Mouse (Mus musculus): ENCODE measurements around the gene Rpl5.
"Not testable (repeated sequence)": the region's sequence is repeated elsewhere in the genome, so short reads cannot be mapped to it uniquely, and the experiment has no call there.

Rpl5 gene

DNA sequence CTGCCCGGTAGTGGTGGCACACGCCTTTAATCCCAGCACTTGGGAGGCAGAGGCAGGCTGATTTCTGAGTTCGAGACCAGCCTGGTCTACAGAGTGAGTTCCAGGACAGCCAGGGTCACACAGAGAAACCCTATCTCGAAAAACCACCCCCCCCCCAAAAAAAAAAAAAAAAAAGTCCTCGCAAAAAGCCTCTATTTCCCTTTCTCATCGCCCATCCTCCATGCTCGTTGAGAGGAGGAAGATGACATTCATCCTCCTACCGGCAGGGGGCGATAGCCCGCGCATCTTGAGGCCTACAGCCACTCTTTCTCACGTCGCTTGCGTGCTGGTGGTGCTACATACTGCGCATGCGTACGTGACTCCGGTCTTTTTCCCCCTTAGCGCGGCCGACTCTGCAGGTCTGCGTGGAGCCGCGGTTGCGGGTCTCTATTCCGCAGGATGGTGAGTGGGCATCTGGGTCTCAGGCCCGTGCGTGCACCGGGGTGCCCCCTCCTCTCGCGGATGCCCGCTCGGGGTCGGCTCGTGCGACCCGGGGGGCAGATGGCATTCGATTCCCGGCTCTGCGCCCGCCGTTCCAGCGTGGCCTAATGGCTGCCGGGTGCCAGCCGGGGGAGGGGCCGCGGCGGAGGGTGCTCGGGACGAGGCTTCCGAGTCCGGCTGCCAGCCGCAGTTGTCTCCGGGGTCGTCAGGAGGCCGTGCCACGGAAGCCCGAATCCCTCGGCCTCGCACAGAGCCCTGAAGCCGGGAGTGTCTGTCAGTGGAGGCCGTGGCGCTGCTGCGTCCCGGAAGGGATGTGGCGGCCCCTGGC lies at the start of gene Rpl5:
TSS of gene Rpl5 (plus strand) at position 297 of the 808 bp plus-strand sequence.
- DNase-seq (ENCODE audit: low spot score in 2 of 2), result peak; percentile 94 to 96

DNA sequence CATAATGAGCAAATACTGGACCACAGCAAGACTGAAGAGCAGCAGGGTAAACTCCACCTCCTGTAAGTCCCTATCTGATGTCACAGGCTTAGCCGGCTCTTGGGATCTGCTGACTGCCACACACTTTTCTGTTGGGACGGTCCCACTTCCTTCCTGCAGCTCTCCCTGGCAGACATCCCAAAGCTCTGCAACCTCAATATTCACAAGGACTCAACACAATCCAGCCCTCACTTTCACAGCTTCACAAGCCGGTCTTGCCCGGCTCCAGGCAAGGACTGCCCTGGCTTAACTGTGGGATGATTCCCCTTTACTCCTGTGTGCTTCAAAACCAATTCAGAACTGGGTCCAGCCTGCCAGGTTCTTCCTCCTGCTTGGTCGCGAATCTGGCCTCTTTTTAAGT lies 46.5 kb upstream of the Rpl5 start:
- DNase-seq (ENCODE audit: low spot score in 2 of 2), result no peak

DNA sequence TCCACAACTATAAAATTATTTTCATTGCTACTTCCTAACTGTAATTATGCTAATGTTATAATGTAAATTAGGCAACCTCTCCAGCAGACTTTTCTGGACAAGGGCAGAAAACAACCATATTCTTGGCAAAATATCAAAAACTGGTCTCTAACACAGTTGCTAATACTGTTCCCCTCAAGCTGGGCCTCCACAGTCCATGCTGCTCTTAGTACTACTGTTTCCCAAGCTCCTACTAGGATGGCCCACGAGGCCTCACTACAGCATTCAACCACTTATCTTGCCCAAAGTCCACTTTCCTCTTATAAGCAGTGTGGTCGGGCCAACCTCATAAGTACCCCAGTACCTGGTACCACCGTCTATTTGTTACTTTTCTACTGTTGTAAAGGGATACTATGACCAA lies 45.7 kb upstream of the Rpl5 start:
- DNase-seq (ENCODE audit: low spot score in 2 of 2), result no peak

DNA sequence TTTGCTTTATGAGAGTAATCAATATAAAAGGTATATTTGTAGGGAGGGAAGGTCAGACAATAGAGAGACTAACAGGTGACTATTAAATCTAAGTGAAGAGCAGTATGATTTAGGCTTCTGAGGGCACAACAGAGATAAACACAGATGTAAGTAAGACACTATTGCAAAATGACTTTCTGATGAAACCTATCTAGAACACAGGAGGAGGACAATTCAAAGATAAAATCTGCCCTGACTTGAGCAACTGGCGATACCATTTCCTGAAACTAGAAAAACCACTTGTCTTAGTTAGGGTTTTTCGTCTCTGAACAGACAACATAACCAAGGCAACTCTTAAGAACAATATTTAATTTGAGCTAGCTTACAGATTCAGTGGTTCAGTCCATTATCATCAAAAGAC lies 44.8 kb upstream of the Rpl5 start:
- no peak for DNase-seq (ENCODE audit: low spot score in 2 of 2)

DNA sequence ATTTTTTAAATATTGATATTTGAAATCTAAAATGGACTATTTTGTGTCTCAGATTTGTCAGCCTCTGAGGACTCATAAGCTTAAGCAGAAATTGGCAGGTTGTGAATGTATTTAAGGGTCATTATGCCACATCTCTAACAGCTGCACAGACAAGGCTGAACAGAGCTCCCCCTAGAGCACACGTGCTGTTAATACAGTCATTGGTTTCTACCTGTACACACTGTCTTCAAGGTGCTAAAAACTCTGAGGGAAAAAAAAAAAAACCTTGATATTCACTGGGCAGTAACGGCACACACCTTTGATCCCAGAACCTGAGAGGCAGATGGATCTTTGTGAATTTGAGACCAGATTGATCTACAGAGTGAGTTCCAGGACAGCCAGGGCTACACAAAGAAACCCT lies 41.3 kb upstream of the Rpl5 start:
- no peak for DNase-seq (ENCODE audit: low spot score in 2 of 2)

DNA sequence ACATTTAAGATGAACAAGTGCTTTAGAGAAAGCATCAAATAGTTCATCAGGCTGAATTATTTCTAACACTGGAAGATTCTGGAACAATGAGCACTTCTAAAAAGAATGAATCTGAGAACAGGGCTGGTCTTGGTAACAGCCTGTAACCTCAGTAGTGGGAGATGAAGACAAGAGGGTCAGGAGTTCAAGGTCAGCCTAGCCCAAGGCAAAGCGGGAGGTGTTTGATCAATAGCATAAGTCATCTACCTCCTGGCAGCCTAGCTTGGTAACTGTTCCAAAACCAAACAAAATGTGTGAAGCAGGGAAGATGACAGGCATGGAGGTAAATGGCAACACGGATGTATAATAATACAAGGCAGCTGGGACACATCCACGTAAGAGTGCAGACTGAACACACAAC lies 36.3 kb upstream of the Rpl5 start:
- DNase-seq (ENCODE audit: low spot score in 2 of 2), result no peak

DNA sequence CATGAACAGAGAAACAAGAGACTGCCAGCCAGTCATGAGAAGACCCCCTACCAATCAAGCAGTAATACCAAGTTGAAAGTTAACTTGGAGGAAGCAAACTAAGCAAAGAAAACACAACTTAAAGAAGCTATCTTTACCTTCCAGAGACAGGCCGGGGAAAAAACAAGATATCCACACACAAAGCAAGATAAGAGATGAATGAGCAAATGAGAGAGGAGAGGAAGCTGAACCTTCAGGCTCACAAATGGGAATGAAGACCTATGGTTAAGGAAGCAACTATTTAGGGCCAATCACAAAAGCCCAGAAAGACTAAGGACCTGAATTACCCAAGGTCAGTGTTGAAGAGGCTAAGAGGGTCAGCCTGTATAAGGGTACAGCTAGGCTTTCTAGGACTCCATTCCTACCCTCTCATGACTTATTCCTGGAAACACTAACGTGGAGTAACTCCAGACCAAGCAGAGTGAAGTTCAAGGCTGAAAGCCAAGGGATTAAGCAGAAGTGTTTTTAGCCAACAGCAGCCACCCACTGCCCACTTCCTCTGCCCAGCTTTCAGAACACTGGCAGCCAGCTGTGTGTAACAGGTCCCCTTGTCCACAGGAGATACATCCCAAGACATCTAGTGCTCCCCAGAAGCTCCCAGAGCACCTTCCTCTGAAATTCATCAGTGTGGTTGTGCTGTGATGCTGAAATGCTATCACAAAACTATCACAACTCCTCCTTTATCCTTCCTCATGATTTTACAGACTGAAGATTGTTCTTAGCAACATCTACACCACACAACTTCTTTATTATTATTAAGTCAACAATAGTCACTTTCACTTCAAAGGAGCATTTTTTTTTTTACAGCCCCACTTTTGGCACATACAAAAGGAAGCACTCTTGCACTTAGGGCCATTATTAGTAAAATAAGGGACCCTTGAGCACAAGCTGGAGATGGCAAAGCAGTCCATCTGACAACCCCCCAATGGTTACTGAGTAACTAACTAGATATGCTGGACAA lies 33.9 kb upstream of the Rpl5 start:
- DNase-seq (ENCODE audit: low spot score in 2 of 2), result no peak

DNA sequence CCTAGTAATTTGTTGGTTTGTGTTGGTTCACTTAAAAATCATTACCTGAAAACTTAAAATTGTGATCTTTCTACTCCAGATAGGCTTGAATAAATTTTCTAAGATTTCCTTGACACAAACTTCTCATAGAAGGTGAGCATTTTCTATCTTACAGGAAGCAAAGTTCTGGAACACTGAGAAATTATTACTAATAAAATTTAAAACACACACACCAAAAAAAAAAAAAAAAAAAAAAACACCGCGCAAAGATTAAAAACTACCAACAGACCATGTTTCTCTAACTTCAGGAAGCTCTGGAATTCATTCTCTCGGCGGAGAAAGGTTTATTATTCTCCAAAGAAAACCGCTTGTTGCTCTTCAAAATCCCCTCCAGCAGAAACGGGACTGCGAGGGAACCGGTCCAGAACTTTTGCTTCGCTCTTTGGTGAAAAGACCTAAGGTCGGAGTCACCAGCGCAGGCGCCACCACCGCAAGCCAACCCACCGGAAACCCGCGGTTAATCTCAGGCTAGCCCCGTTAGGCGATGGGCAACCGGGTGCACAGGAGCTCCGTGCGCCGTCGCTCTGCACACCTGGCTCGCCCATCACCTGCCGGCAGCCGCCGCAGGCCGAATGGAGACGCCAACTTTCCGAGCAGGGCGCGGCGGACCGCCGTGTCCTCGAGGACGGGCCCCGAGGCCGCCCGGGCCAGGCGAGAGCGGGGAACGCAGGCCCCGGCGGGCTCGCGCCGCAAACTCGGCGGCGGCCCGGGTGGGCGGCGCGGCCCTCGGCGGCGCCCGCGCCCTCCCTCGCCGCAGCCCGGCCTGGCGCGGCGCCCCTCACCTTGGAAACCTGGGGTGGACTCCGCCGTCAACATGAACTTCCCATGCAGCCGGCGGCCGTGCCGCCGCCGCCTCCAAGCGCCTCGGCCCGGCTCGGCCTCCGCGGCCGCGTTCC lies 32.1 kb upstream of the Rpl5 start:
- peak in 1 of 2 experiments; percentile 47 for DNase-seq (ENCODE audit: low spot score in 2 of 2)

DNA sequence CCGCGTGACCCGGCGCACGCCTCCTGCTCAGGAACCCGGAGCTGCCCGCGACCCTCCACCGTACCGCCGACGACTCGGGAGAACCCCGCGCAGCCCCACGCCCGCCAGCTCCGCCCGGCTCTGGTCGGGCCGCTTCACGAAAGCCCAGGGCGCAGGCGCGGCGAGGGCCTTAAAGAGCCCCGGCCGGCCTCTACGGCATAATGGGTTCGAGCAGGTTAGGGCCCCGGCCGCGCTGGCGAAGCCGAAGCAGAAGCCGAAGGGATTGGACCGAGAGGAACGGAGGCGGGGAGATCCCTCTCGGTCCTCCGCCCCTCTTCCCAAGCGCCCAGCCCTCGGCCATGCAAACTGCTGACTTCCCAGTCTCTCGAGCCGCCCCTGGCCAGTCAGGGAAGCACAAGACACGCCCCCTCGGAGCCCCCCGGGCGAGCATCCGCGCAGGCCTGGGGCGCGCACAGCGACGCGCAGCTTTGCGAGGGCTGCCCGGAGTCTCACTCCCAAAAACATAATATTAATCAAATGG lies 31.3 kb upstream of the Rpl5 start:
- peak; percentile 86 to 89 for DNase-seq (ENCODE audit: low spot score in 2 of 2)

DNA sequence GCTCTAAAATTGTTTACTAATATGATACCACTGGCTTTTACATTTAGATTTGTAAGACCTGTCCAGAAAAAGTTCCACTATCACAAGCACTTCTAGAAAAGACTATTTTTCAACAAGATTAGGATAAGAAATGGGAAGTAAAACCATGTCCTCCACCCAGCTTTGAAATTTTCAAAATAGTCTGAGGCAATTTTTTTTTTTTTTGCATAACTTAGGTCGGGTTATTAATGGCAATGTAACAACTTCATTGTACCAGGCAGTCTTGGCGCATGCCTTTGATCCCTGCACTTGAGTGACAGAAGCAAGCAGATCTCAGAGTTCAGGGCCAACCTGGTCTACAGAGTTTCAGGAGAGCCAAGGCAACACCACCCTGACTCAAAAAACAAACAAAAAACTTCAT lies 30.6 kb upstream of the Rpl5 start:
- no peak for DNase-seq (ENCODE audit: low spot score in 2 of 2)

DNA sequence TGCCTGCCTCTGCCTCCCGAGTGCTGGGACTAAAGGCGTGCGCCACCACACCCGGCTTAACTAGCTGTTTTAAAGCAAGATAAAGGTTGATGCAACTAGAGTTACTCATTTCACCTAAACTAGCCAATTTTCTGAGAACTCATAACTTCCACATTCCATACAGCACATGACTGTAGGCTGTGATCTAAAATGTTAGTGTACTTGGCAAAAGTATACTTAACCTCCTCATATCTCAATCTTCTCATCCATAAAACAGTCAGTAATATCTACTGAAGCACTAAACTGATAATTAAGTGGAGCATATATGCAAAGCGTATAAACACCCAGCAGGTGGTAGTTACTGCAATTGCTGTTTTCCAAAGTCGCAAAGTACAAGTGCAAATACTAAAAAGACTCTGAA lies 27.0 kb upstream of the Rpl5 start:
- DNase-seq (ENCODE audit: low spot score in 2 of 2), result no peak

DNA sequence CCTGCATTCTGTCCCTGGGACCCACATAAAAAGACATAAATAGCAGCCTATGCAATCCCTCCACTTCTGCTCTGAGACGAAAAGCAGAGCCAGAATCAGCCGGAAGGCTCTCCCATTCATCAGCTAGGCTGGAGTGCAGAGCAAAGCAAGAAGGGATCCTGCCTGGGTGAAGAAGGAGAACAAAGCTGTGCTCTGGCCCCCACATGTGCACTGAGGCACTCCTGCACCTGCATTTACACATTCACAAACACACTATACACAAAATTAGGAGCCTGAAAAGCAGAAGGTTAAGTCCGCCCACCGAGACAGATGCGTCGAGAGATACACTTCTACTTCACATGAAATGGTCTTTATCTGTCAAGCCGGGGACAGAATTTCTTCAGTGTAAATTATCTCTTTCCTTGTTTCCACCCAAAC lies 26.4 kb upstream of the Rpl5 start:
- peak in 1 of 2 experiments; percentile 15 for DNase-seq (ENCODE audit: low spot score in 2 of 2)

DNA sequence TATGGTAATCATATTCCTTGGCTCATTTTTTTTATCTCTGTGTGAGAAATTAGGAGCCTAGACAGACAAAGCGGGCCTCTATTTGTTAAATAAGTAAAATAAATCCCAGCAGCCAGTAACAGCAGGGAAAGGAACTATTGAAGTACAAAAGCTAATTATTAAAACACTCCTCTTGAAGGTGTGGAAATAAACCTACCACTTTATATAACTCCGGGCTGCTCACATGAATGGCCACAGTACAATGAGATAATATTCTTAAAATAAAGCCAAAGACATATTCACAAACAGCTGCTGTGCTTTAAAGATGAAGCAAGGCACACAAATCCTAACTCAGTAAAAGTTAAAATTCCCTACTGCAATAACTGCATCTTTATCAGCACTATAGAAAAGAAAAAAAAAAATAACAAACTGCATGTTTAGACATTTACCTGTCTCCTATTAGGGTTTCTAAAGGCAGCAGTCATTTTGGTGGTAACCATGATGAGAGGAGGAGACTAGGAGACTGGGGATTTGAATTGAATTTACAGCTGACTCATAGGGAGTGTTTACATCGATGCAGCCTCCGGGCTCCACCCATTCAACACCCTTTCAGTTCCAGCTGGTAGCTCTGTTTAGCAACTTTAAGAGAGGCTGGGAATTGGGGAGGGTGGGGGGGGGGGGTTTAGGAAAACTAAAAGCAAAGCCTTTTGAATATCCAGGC lies 25.6 kb upstream of the Rpl5 start, which contains the start of gene Evi5:
TSS of gene Evi5 (minus strand) at position 547 of the 700 bp plus-strand sequence.
- DNase-seq (ENCODE audit: low spot score in 2 of 2), result no peak

DNA sequence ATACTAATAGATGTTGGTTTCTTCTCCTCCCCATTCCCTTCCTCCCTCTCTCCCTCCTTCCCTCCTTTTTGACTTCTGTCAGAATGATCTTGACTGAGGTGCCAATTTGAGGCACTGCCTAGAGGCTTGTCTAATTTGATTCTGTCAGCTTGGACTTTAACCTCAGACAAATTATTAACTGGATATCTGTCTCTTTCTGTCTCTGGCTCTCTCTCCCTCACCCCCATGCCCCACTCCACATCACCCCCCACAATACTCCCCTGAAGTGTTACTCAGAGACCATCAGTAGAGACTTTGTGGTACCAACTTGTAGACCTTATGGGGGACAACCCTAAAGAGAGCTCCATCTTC lies 25.1 kb upstream of the Rpl5 start:
- no peak for DNase-seq (ENCODE audit: low spot score in 2 of 2)

DNA sequence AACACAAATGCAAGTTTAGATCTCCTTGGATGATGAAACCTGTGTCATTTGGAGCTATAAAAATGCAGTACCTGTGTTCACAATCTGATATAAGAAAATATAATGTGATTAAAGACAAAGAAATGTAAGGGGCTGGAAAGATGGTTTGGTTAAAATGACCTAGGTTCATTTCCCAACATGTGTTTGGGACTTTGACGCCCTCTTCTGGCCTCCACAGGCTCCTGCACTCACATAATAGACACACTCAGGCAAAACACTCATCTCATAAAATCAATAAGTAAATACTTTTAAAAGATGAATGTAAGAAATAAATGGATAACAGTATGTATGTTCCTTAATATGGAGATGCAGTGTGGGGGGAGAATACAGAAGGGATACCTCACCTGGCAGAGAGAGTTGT lies 23.2 kb upstream of the Rpl5 start:
- DNase-seq (ENCODE audit: low spot score in 2 of 2), result no peak

DNA sequence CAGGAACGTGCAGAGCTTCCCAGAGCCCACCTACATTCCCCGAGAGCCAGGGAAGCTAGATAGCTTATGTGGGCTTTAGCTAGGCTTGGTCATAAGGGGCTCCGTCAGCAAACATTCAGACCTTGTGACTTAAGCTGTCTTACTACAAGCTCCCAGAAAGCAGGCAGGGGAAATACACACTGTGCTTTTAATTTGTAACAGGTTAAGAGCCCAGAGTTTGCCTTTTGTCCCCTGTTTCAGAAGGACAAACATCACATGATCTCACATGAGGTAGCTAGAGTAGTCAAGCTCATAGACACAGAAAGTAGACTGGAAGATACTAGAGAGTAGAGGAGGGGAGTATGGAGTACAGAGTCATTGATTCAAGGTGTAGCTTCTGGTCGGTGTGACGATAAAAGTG lies 19.6 kb upstream of the Rpl5 start:
- DNase-seq (ENCODE audit: low spot score in 2 of 2), result no peak

DNA sequence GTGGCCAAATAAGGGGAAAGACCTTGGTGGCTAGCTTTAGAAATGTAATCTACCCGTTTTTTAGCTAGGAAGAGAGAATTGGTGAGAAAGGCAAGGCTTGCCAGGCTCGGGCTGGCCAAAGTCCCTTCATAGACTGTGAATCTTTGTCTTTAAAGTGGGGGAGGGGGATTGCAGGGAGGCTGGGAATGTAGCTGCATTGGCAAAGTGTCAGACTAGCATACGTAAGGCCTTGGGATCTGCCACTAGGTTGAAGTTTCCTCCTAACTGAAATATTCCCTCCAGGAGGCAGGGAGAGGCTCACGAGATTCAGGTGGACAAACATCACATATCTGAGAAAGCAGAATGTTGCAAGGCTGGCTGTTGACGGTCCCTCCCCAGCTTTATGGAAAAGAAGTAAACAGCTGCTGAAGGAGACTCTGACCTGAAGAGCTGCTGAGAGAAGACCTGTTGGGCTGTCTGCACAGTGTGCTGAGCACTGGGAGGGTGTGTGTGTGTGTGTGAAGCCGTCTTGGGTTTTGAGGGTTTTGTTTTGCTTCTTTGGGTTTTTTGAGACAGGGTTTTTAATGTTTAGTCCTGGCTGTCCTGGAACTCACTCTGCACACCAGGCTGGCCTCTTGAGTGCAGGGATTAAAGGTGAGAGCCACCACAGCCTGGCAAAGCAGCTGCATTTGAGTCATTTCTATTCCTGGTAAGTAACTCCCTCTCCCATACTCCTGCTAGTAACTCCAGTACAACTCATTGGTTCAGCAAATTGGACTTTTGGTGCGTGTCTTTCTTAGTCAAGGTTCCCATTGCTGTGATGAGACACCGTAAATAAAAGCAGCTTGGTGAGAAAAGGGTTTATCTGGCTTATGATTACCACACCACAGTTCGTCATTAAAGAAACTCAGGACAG lies 10.1 kb upstream of the Rpl5 start:
- DNase-seq (ENCODE audit: low spot score in 2 of 2), result no peak

DNA sequence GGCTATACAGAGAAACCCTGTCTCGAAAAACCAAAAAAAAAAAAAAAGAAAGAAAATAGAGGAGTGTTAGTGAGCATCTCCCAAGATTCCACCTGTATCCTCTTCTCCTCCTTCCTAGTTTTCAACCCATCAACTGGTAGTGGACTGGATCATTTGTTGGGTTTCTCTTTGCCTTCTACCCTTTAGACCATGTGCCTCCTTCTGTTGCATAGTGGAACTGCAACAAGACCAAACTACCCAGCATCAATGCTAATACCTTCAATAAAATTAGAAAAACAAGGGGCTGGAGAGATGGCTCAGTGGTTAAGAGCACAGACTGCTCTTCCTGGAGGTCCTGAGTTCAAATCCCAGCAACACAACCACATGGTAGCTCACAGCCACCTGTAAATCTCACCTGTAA lies 8.8 kb upstream of the Rpl5 start:
- not testable (repeated sequence) for DNase-seq (ENCODE audit: low spot score in 2 of 2)

DNA sequence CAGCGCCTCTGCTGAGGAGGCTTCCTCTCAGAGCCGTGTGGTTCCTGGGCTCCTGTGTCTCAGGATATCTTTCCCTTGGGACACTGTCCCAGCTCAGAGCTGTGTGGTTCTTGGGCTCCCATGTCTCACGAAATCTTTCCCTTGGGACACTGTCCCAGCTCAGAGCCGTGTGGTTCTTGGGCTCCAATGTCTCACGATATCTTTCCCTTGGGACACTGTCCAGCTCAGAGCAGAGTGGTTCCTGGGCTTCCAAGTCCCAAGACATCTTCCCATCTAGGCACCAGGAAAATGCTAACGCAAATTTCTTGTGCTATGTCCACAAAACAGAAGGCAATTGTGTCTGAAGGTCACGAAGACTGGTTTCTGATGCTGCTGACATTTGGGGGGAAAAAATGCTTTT lies 5.6 kb upstream of the Rpl5 start:
- DNase-seq (ENCODE audit: low spot score in 2 of 2), result no peak

DNA sequence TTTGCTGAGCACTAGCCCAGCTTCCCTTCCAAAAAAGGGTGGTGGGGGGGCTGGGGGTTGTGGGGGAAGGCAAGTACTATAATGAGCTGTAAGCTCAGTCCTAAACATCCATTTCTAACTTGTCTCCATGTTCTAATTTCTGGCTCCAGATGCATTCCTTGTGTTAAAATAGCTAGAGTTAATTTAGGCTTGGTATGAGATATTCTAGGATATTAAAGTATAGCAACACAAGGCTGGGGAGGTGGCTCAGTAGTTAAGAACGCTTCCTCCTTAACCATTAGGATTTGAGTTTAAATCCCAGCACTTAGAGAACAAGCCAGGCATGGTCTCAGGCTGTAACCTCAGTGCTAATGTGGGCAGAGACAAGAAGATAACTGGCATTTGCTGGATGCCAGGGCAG lies 4.0 kb upstream of the Rpl5 start:
- no peak for DNase-seq (ENCODE audit: low spot score in 2 of 2)
